Mouse (Mus musculus) embryonic facial prominence, embryonic 11.5 days (tissue): ENCODE measurements around the gene Myh3. TPM values are rescaled to one million over a fixed set of nuclear protein-coding genes. Genes with fewer than 3 reads are reported as not detected.

Experiments
- ATAC-seq: fragments of 200-750 bp; cut with Nextera tagmentation; replicated peaks from 2 replicates; pipeline ENCODE4 v1.8.0; 2017; ENCODE audit warnings: low read depth; ENCODE audit not compliant: insufficient number of reproducible peaks, low FRiP score, low TSS enrichment
- DNase-seq: peaks from one replicate; pipeline ENCODE4 v3.0.0-alpha.2; 2015; ENCODE audit warnings: low spot score
- H3K27ac ChIP-seq: fragments of 300-500 bp; sonication (generic); replicated peaks from 2 replicates; pipeline ENCODE4 v1.5.1; 2014; ENCODE audit warnings: mild to moderate bottlenecking, low read depth, low read length, control low read depth
- H3K27me3 ChIP-seq: fragments of 300-500 bp; sonication (generic); 2 replicates; pipeline ENCODE4 v1.6.1; 2014; ENCODE audit warnings: mild to moderate bottlenecking, low read length, moderate library complexity, mixed read lengths; ENCODE audit not compliant: control insufficient read depth, insufficient read depth
- H3K36me3 ChIP-seq: fragments of 300-500 bp; sonication (generic); replicated peaks from 2 replicates; pipeline ENCODE4 v1.6.1; 2014; ENCODE audit warnings: low read depth, mild to moderate bottlenecking, low read length, moderate library complexity, mixed read lengths; ENCODE audit not compliant: control insufficient read depth, insufficient read depth
- H3K4me1 ChIP-seq: fragments of 300-500 bp; sonication (generic); 2 replicates; pipeline ENCODE4 v1.6.1; 2014; ENCODE audit warnings: low read length, mixed read lengths; ENCODE audit not compliant: control insufficient read depth, insufficient read depth
- H3K4me2 ChIP-seq: fragments of 300-500 bp; sonication (generic); 2 replicates; pipeline ENCODE4 v1.6.1; 2014; ENCODE audit warnings: low read depth, mild to moderate bottlenecking, control low read depth, low read length, moderate library complexity
- H3K4me3 ChIP-seq: fragments of 300-500 bp; sonication (generic); 2 replicates; pipeline ENCODE4 v1.5.1; 2014; ENCODE audit warnings: low read depth, low read length, control low read depth
- H3K9ac ChIP-seq: fragments of 300-500 bp; sonication (generic); replicated peaks from 2 replicates; pipeline ENCODE4 v1.6.1; 2014; ENCODE audit warnings: mild to moderate bottlenecking, control low read depth, low read length
- H3K9me3 ChIP-seq: fragments of 300-500 bp; sonication (generic); replicated peaks from 2 replicates; pipeline ENCODE4 v1.6.1; 2016; ENCODE audit warnings: mild to moderate bottlenecking, low read length, inconsistent platforms, mixed read lengths; ENCODE audit not compliant: control insufficient read depth
- WGBS: fragments of 180-500 bp; shearing (Covaris S2); extraction: QIAGEN DNeasy Blood & Tissue Kit; methylation state at CpG from one replicate; pipeline ENCODE4 v1.1.7; 2014; 5-methylcytosine and 5-hydroxymethylcytosine counted together
- polyA plus RNA-seq: library from polyadenylated mRNA; unstranded; fragments of >200 nt; fragmentation: Nextera tagmentation; extraction: Ambion mirVana; gene quantifications from 2 replicates; pipeline ENCODE4 v1.2.1, GENCODE M21; 2014

Myh3 gene
- polyA plus RNA-seq, 1 experiment from 2014 or later = 6.5 TPM

GRCm38 (mm10) chr11:67079740-67080139, 1.6 kb downstream of the Myh3 start:
- H3K4me1 ChIP-seq = no peaks in the 10 kb centered on the region; the same call in 1 of the 2 replicates
- H3K4me2 ChIP-seq = no peak overlapping the region
- H3K9ac ChIP-seq = no peak overlapping the region
- no peaks in the 10 kb centered on the region for H3K36me3 ChIP-seq
- WGBS = 70% methylated on average over 11 of the region's 11 CpGs
- no peak overlapping the region for H3K27ac ChIP-seq
- H3K4me3 ChIP-seq = no peak overlapping the region
- H3K27me3 ChIP-seq = peaks cover 4% of the 10 kb centered on the region; the same call in 1 of the 2 replicates
- DNase-seq (no peak), ATAC-seq (no peak)
- no peaks in the 10 kb centered on the region for H3K9me3 ChIP-seq

GRCm38 (mm10) chr11:67080168-67080567, 2.1 kb downstream of the Myh3 start:
- ATAC-seq (peak; percentile 61; the same call in 1 of the 2 replicates), DNase-seq (peak; percentile 87)
- Histone ChIP-seq H3K4me2 (no peak overlapping the region), H3K27me3 (peaks cover 6% of the 10 kb centered on the region; the same call in 1 of the 2 replicates), H3K9ac (no peak overlapping the region), H3K36me3 (no peaks in the 10 kb centered on the region), H3K4me3 (no peak overlapping the region), H3K27ac (no peak overlapping the region), H3K4me1 (no peaks in the 10 kb centered on the region; the same call in 1 of the 2 replicates), H3K9me3 (no peaks in the 10 kb centered on the region)
- 5% methylated on average over 3 of the region's 3 CpGs for WGBS

GRCm38 (mm10) chr11:67081125-67081649, 3.1 kb downstream of the Myh3 start:
- H3K9me3 ChIP-seq = no peaks in the 10 kb centered on the region
- H3K4me1 ChIP-seq = no peaks in the 10 kb centered on the region; the same call in 1 of the 2 replicates
- DNase-seq (peak; percentile 81), ATAC-seq (peak; percentile 74)
- H3K27me3 ChIP-seq = peaks cover 6% of the 10 kb centered on the region; the same call in 1 of the 2 replicates
- no peak overlapping the region for H3K9ac ChIP-seq
- H3K4me3 ChIP-seq = no peak overlapping the region
- no peak overlapping the region for H3K27ac ChIP-seq
- no peaks in the 10 kb centered on the region for H3K36me3 ChIP-seq
- no peak overlapping the region for H3K4me2 ChIP-seq
- 5% methylated on average over 11 of the region's 11 CpGs for WGBS

- H3K27me3 ChIP-seq = peaks cover 6% of the 10 kb centered on the region; the same call in 1 of the 2 replicates
- no peaks in the 10 kb centered on the region for H3K9me3 ChIP-seq
- no peaks in the 10 kb centered on the region; the same call in 1 of the 2 replicates for H3K4me1 ChIP-seq
- no peak overlapping the region for H3K4me2 ChIP-seq
- no peaks in the 10 kb centered on the region for H3K36me3 ChIP-seq
- 89% methylated on average over 7 of the region's 7 CpGs for WGBS
- no peak overlapping the region for H3K27ac ChIP-seq
- H3K9ac ChIP-seq = no peak overlapping the region
- no peak overlapping the region for H3K4me3 ChIP-seq
- DNase-seq = no peak
- ATAC-seq = no peak
Observed at GRCm38 (mm10) chr11:67082188-67082587, 4.1 kb downstream of the Myh3 start.

DNA sequence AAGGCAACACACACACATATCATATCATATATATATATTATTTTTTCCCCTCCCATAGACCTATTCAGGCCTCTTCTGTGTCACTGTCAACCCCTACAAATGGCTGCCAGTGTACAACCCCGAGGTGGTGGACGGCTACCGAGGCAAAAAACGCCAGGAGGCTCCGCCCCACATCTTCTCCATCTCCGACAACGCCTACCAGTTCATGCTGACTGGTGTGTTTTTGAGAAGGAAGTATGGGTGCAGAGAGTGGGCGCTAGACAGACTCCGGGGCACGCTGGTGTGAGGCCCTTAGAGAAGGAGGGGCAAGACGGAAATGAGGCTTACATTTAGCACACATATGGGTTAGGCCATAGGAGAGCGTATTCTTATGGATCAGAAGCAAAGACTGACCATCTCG, 4.7 kb downstream of the Myh3 start:
- H3K4me3 ChIP-seq = no peak overlapping the region
- DNase-seq (no peak), ATAC-seq (no peak)
- H3K4me2 ChIP-seq = no peak overlapping the region
- peaks cover 6% of the 10 kb centered on the region; the same call in 1 of the 2 replicates for H3K27me3 ChIP-seq
- H3K36me3 ChIP-seq = no peaks in the 10 kb centered on the region
- no peak overlapping the region for H3K27ac ChIP-seq
- WGBS = 89% methylated on average over 13 of the region's 13 CpGs
- H3K9me3 ChIP-seq = no peaks in the 10 kb centered on the region
- H3K4me1 ChIP-seq = no peaks in the 10 kb centered on the region; the same call in 1 of the 2 replicates
- H3K9ac ChIP-seq = no peak overlapping the region

GRCm38 (mm10) chr11:67083239-67083638, 5.1 kb downstream of the Myh3 start:
- no peak overlapping the region for H3K4me3 ChIP-seq
- H3K4me1 ChIP-seq = no peaks in the 10 kb centered on the region; the same call in 1 of the 2 replicates
- DNase-seq (no peak), ATAC-seq (no peak)
- peaks cover 6% of the 10 kb centered on the region; the same call in 1 of the 2 replicates for H3K27me3 ChIP-seq
- H3K9ac ChIP-seq = no peak overlapping the region
- H3K9me3 ChIP-seq = no peaks in the 10 kb centered on the region
- H3K27ac ChIP-seq = no peak overlapping the region
- no peak overlapping the region for H3K4me2 ChIP-seq
- 62% methylated on average over 6 of the region's 6 CpGs for WGBS
- H3K36me3 ChIP-seq = no peaks in the 10 kb centered on the region

DNA sequence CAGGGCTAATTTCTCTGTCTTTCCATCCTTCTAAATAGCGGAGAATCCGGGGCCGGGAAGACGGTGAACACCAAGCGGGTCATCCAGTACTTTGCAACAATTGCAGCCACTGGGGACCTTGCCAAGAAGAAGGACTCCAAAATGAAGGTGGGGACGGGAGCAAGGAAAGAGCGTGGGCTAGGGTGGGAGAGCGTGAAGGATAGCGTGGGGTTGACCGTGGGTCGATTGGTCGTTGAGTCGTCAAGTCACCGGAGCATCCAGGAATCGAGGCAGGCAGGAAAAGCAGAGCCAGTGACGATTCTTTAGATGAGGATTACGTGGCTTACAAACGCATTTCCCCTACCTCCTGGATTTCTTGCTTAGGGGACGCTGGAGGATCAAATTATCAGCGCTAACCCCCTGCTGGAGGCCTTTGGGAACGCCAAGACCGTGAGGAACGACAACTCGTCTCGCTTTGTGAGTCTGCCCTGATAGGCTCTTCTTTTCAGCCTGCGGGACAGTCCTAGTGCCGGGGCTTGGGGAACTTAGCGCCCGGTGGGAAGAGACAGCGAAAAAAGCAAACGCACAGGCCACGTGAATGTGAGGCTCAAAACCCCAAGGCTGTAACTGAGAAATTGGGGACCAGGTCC, 5.7 kb downstream of the Myh3 start:
- ATAC-seq (no peak), DNase-seq (no peak)
- Histone ChIP-seq H3K4me2 (no peak overlapping the region), H3K27ac (no peak overlapping the region), H3K4me3 (no peak overlapping the region), H3K4me1 (no peaks in the 10 kb centered on the region; the same call in 1 of the 2 replicates), H3K9ac (no peak overlapping the region), H3K9me3 (no peaks in the 10 kb centered on the region), H3K36me3 (no peaks in the 10 kb centered on the region), H3K27me3 (peaks cover 6% of the 10 kb centered on the region; the same call in 1 of the 2 replicates)
- WGBS = 40% methylated on average over 32 of the region's 32 CpGs

GRCm38 (mm10) chr11:67085489-67085888, 7.4 kb downstream of the Myh3 start:
- no peak for ATAC-seq
- no peaks in the 10 kb centered on the region for H3K9me3 ChIP-seq
- WGBS = 5% methylated on average over 6 of the region's 6 CpGs

More at GRCm38 (mm10) chr11:67085489-67085888, 7.4 kb downstream of the Myh3 start:
- Histone ChIP-seq H3K4me2 (no peak overlapping the region), H3K36me3 (no peaks in the 10 kb centered on the region), H3K27ac (no peak overlapping the region), H3K4me1 (no peaks in the 10 kb centered on the region; the same call in 1 of the 2 replicates), H3K27me3 (peaks cover 6% of the 10 kb centered on the region; the same call in 1 of the 2 replicates), H3K4me3 (no peak overlapping the region), H3K9ac (no peak overlapping the region)
- DNase-seq = peak; percentile 87
